9 mouse cellular contexts compared by ENCODE assay signal in genomic region chr8:83290176-83290575, GRCm38 (mm10). TPM values are rescaled to one million over a fixed set of nuclear protein-coding genes. Genes with fewer than 3 reads are reported as not detected.
A peak's percentile ranks its signal among the peaks of the same experiment; 100 is the strongest.
DNase-seq lines count a peak whose midpoint lies in the region; ATAC-seq and TF ChIP-seq lines count a peak whose summit lies in the region.
"Had no signal": no experiment of that assay in that cellular context is flagged by ENCODE, and none has a peak within 500 bp of the region (broad histone marks: within the 10 kb centered on the region; RNA-seq: fewer than 3 reads in every experiment).

Ucp1 (plus strand) TSS chr8:83290352.

- no peak for ATAC-seq in lung, embryonic 15.5 days (ENCODE audit: borderline replicate concordance, extremely low read depth, low FRiP score, low TSS enrichment)
- ATAC-seq in heart, postnatal 0 days (ENCODE audit: insufficient read depth, low read depth) = no peak
- no peak for ATAC-seq in liver, embryonic 14.5 days (ENCODE audit: insufficient read depth)

- H3K9me3 ChIP-seq in lung, embryonic 15.5 days = no peaks in the 10 kb centered on the region
- no peaks in the 10 kb centered on the region for H3K9me3 ChIP-seq in heart, postnatal 0 days (replicated peaks; ENCODE audit: control insufficient read depth, low read length)
- H3K9me3 ChIP-seq in liver, embryonic 14.5 days (ENCODE audit: control insufficient read depth, low read length) = no peaks in the 10 kb centered on the region

- DNase-seq in lung, postnatal 25 days (ENCODE audit: low spot score) = no peak
- DNase-seq in heart, postnatal 0 days (ENCODE audit: low spot score) = no peak
- DNase-seq in liver, embryonic 14.5 days (ENCODE audit: low read depth in 3 of 3, low spot score in 3 of 3) = no peak
- no peak for DNase-seq in spleen, postnatal 4 days (ENCODE audit: low spot score in 2 of 2)
- DNase-seq in left cerebral cortex, postnatal 36 days (ENCODE audit: low spot score in 2 of 2) = no peak
- DNase-seq in natural killer cell, adult 2 months (ENCODE audit: low spot score in 2 of 2) = no peak

- H3K36me3 ChIP-seq in lung, embryonic 15.5 days = no peaks in the 10 kb centered on the region
- no peaks in the 10 kb centered on the region for H3K36me3 ChIP-seq in heart, postnatal 0 days (replicated peaks; ENCODE audit: control insufficient read depth, insufficient read depth, low read length)
- H3K36me3 ChIP-seq in liver, embryonic 14.5 days (replicated peaks; ENCODE audit: control insufficient read depth, insufficient read depth, low read depth) = no peaks in the 10 kb centered on the region

- peak within 1 kb of the TSS; percentile 7; the same call in 1 of the 2 replicates for H3K4me3 ChIP-seq in lung, embryonic 15.5 days
- H3K4me3 ChIP-seq in brown adipose tissue, adult 24 weeks (ENCODE audit: insufficient read depth, low read depth, low read length) = peak within 1 kb of the TSS; percentile 71
- H3K4me3 ChIP-seq in heart, postnatal 0 days (ENCODE audit: low read depth, low read length) = peak within 1 kb of the TSS; percentile 26
- no peak within 1 kb of the TSS for H3K4me3 ChIP-seq in liver, embryonic 14.5 days (ENCODE audit: insufficient read depth in 1 of 2, low read depth in 2 of 2, low read length in 2 of 2)
- H3K4me3 ChIP-seq: myocyte had no signal

- TF ChIP-seq EP300 in heart, postnatal 0 days (IDR thresholded peaks at IDR 0.05; ENCODE audit: low read depth) = no peak
- no peak for TF ChIP-seq EP300 in liver, embryonic 14.5 days (IDR thresholded peaks at IDR 0.05; ENCODE audit: low read depth)

- no peak within 1 kb of the TSS for H3K9ac ChIP-seq in lung, embryonic 15.5 days
- H3K9ac ChIP-seq in heart, postnatal 0 days (replicated peaks; ENCODE audit: low read depth, low read length) = no peak within 1 kb of the TSS
- H3K9ac ChIP-seq in liver, embryonic 14.5 days (replicated peaks) = no peak within 1 kb of the TSS

- H3K27ac ChIP-seq in lung, embryonic 15.5 days = no peak within 1 kb of the TSS
- peak within 1 kb of the TSS; percentile 98 for H3K27ac ChIP-seq in brown adipose tissue, adult 24 weeks (replicated peaks; ENCODE audit: low read depth, low read length)
- H3K27ac ChIP-seq in heart, postnatal 0 days (ENCODE audit: low read depth) = no peak within 1 kb of the TSS
- no peak within 1 kb of the TSS for H3K27ac ChIP-seq in liver, embryonic 14.5 days

- H3K27me3 ChIP-seq in lung, embryonic 15.5 days = peaks cover 25% of the 10 kb centered on the region
- peaks cover 16% of the 10 kb centered on the region for H3K27me3 ChIP-seq in heart, postnatal 0 days (ENCODE audit: control insufficient read depth, insufficient read depth, low read length)
- peaks cover 11% of the 10 kb centered on the region for H3K27me3 ChIP-seq in liver, embryonic 14.5 days (ENCODE audit: control insufficient read depth, insufficient read depth, low read length)

- H3K4me1 ChIP-seq in lung, embryonic 15.5 days = no peaks in the 10 kb centered on the region
- H3K4me1 ChIP-seq in brown adipose tissue, adult 24 weeks (ENCODE audit: control insufficient read depth, insufficient read depth, insufficient read length, low read length) = peaks cover 8% of the 10 kb centered on the region; the same call in 1 of the 2 replicates
- peaks cover 6% of the 10 kb centered on the region; the same call in 1 of the 2 replicates for H3K4me1 ChIP-seq in heart, postnatal 0 days (ENCODE audit: control insufficient read depth, insufficient read depth)
- H3K4me1 ChIP-seq in liver, embryonic 14.5 days (replicated peaks; ENCODE audit: control insufficient read depth in 2 of 2, insufficient read depth in 2 of 2, low read length in 1 of 2) = no peaks in the 10 kb centered on the region

- peak within 1 kb of the TSS; percentile 54 for H3K4me2 ChIP-seq in lung, embryonic 15.5 days
- peak within 1 kb of the TSS; percentile 54 for H3K4me2 ChIP-seq in heart, postnatal 0 days (ENCODE audit: low read depth, low read length)
- H3K4me2 ChIP-seq in liver, embryonic 14.5 days (ENCODE audit: low read depth) = no peak within 1 kb of the TSS

- intact Hi-C loops in left cerebral cortex, postnatal 36 days (cut with DNase I) = no loop called here

- 2% methylated on average over 20 of the region's 20 CpGs for WGBS in lung, embryonic 15.5 days
- 2% methylated on average over 18 of the region's 20 CpGs for WGBS in heart, postnatal 0 days
- WGBS in liver, embryonic 14.5 days (ENCODE audit: insufficient replicate concordance) = 6% methylated on average over 20 of the region's 20 CpGs

- no peak for TF ChIP-seq CTCF in heart, postnatal 0 days (IDR thresholded peaks at IDR 0.05; ENCODE audit: low read depth)
- peak; percentile 20; the same call in 1 of the 2 replicates for TF ChIP-seq CTCF in liver, embryonic 14.5 days (IDR thresholded peaks at IDR 0.05; ENCODE audit: low read depth)

RNA-seq across cellular contexts. Expression of gene Ucp1, which starts in this region (rescaled TPM):
- polyA plus RNA-seq in lung, embryonic 15.5 days (2015; fragmentation: Nextera tagmentation; extraction: Ambion mirVana) = not detected in 2 replicates
- polyA plus RNA-seq in brown adipose tissue, adult 24 weeks (2012; ENCODE audit: insufficient read depth, insufficient read length, missing spikeins) = 5,846 and 5,913 TPM in 2 replicates
- not detected in 2 replicates for total RNA-seq in heart, postnatal 0 days (2014; rRNA removed; ENCODE audit: low replicate concordance)
- 0.63 TPM in 1 of 2 replicates, not detected in the other for polyA plus RNA-seq in heart, postnatal 0 days (2015; fragmentation: Nextera tagmentation; extraction: Ambion mirVana)
- polyA plus RNA-seq in liver, embryonic 14.5 days (2012; rRNA removed) = not detected in 2 replicates
- polyA plus RNA-seq in liver, embryonic 14.5 days (2014; fragmentation: Nextera tagmentation; extraction: Ambion mirVana) = not detected in 2 replicates
- total RNA-seq in left cerebral cortex, postnatal 36 days (2021) = not detected
- polyA plus RNA-seq: myocyte had no signal

Comparison
In these comparisons a context has a peak if more than half of its experiments do, and no peak if none do; other contexts are left out.
1. RNA of gene Ucp1 (polyA plus RNA-seq): 5,846 to 5,913 TPM in brown adipose tissue, adult 24 weeks; 0.63 TPM in heart, postnatal 0 days, not detected in liver, embryonic 14.5 days and not detected in lung, embryonic 15.5 days; every median in the first group is over 1,000 times any median in the second.
2. H3K4me3 ChIP-seq: peak in lung, embryonic 15.5 days (single experiment), brown adipose tissue, adult 24 weeks (single experiment) and heart, postnatal 0 days (single experiment); none in liver, embryonic 14.5 days (0 of 2).